Mouse (Mus musculus) olfactory bulb, adult 2 months (tissue): ENCODE results near the gene Lmtk2.

Experiments used
- CTCF ChIP-seq: fragments of 200-500 bp; IDR thresholded peaks from 2 replicates; pipeline ENCODE4 v1.5.1; 2012; ENCODE audit warnings: low read depth, mild to moderate bottlenecking, low read length, moderate library complexity; ENCODE audit not compliant: insufficient read depth
- POLR2A ChIP-seq: fragments of 200-500 bp; IDR thresholded peaks from 2 replicates; pipeline ENCODE4 v1.6.1; 2012; ENCODE audit warnings: mild to moderate bottlenecking, low read depth, low read length, moderate library complexity; ENCODE audit not compliant: insufficient read depth

GRCm38 (mm10) chr5:144173648-144174047, 73.4 kb downstream of the Lmtk2 start:
- TF ChIP-seq CTCF: no peak
- no peak for TF ChIP-seq POLR2A
